Mouse (Mus musculus): ENCODE measurements around the gene Rap2a.

Rap2a gene

GRCm38 (mm10) chr14:120477982-120478568, at the start of gene Rap2a:
TSS of gene Rap2a (plus strand) at chr14:120478444.
- DNase-seq: peak; percentile 95

- DNase-seq: no peak
Measured at GRCm38 (mm10) chr14:120428497-120428896, 49.7 kb upstream of the Rap2a start.

GRCm38 (mm10) chr14:120432773-120433172, 45.5 kb upstream of the Rap2a start:
- DNase-seq: peak; percentile 27

GRCm38 (mm10) chr14:120433931-120434398, 44.3 kb upstream of the Rap2a start:
- DNase-seq: no peak

- no peak for DNase-seq
Measured at GRCm38 (mm10) chr14:120434831-120435230, 43.4 kb upstream of the Rap2a start.

GRCm38 (mm10) chr14:120440716-120441115, 37.5 kb upstream of the Rap2a start:
- no peak for DNase-seq

- no peak for DNase-seq
Measured at GRCm38 (mm10) chr14:120441256-120441655, 37.0 kb upstream of the Rap2a start.

- no peak for DNase-seq
Measured at GRCm38 (mm10) chr14:120441836-120442235, 36.4 kb upstream of the Rap2a start.

- DNase-seq: no peak
Measured at GRCm38 (mm10) chr14:120454221-120454620, 24.0 kb upstream of the Rap2a start.

- DNase-seq: no peak
Measured at GRCm38 (mm10) chr14:120463938-120464727, 14.1 kb upstream of the Rap2a start.

GRCm38 (mm10) chr14:120466816-120467215, 11.4 kb upstream of the Rap2a start:
- no peak for DNase-seq

GRCm38 (mm10) chr14:120469126-120469790, 9.0 kb upstream of the Rap2a start:
- DNase-seq: no peak

- no peak for DNase-seq
Measured at GRCm38 (mm10) chr14:120476186-120476697, 2.0 kb upstream of the Rap2a start.

- peak; percentile 97 for DNase-seq
Measured at GRCm38 (mm10) chr14:120477288-120477981, 809 bp upstream of the Rap2a start.

GRCm38 (mm10) chr14:120478641-120479341, 547 bp downstream of the Rap2a start:
- DNase-seq: peak; percentile 43

- no peak for DNase-seq
Measured at GRCm38 (mm10) chr14:120480341-120480900, 2.2 kb downstream of the Rap2a start.

GRCm38 (mm10) chr14:120480927-120481326, 2.7 kb downstream of the Rap2a start:
- no peak for DNase-seq

GRCm38 (mm10) chr14:120484561-120484960, 6.3 kb downstream of the Rap2a start:
- DNase-seq: no peak

- no peak for DNase-seq
Measured at GRCm38 (mm10) chr14:120496284-120496683, 18.0 kb downstream of the Rap2a start.

- DNase-seq: no peak
Measured at GRCm38 (mm10) chr14:120496827-120497226, 18.6 kb downstream of the Rap2a start.

- no peak for DNase-seq
Measured at GRCm38 (mm10) chr14:120499096-120499495, 20.9 kb downstream of the Rap2a start.

- DNase-seq: no peak
Measured at GRCm38 (mm10) chr14:120499601-120500000, 21.4 kb downstream of the Rap2a start.
